Mouse (Mus musculus): ENCODE data around the gene Rere. TPM values are rescaled to one million over a fixed set of nuclear protein-coding genes. Genes with fewer than 3 reads are reported as not detected.

Rere gene
- polyA plus RNA-seq, 1 experiment from 2014 or later: 34.5 TPM

GRCm38 (mm10) chr4:150454571-150455306 is 173.3 kb downstream of the Rere start:
- Histone ChIP-seq H3K27ac (ENCODE audit: low read length) (no peak overlapping the region), H3K36me3 (ENCODE audit: control insufficient read depth, insufficient read depth) (no peaks in the 10 kb centered on the region), H3K4me1 (replicated peaks; ENCODE audit: control insufficient read depth, insufficient read depth, low read length) (peaks cover 34% of the 10 kb centered on the region), H3K9me3 (ENCODE audit: control insufficient read depth, low read length) (no peaks in the 10 kb centered on the region), H3K27me3 (replicated peaks; ENCODE audit: control insufficient read depth, insufficient read depth, low read length) (no peaks in the 10 kb centered on the region), H3K9ac (replicated peaks; ENCODE audit: low read depth, low read length) (no peak overlapping the region), H3K4me3 (replicated peaks; ENCODE audit: low read length) (no peak overlapping the region), H3K4me2 (ENCODE audit: low read length) (no peak overlapping the region)
- no peak for ATAC-seq
- 72% methylated on average over 12 of the region's 12 CpGs for WGBS

GRCm38 (mm10) chr4:150455750-150456149 is 174.3 kb downstream of the Rere start:
- Histone ChIP-seq H3K9me3 (ENCODE audit: control insufficient read depth, low read length) (no peaks in the 10 kb centered on the region), H3K27me3 (replicated peaks; ENCODE audit: control insufficient read depth, insufficient read depth, low read length) (no peaks in the 10 kb centered on the region), H3K27ac (ENCODE audit: low read length) (no peak overlapping the region), H3K4me3 (replicated peaks; ENCODE audit: low read length) (no peak overlapping the region), H3K9ac (replicated peaks; ENCODE audit: low read depth, low read length) (no peak overlapping the region), H3K4me2 (ENCODE audit: low read length) (no peak overlapping the region), H3K4me1 (replicated peaks; ENCODE audit: control insufficient read depth, insufficient read depth, low read length) (peaks cover 25% of the 10 kb centered on the region), H3K36me3 (ENCODE audit: control insufficient read depth, insufficient read depth) (no peaks in the 10 kb centered on the region)
- ATAC-seq: no peak
- 36% methylated on average over 1 of the region's 1 CpGs for WGBS

- H3K9ac ChIP-seq (replicated peaks; ENCODE audit: low read depth, low read length): no peak overlapping the region; the same call in 1 of the 2 replicates
- H3K27me3 ChIP-seq (replicated peaks; ENCODE audit: control insufficient read depth, insufficient read depth, low read length): no peaks in the 10 kb centered on the region
- no peak overlapping the region for H3K27ac ChIP-seq (ENCODE audit: low read length)
- no peaks in the 10 kb centered on the region for H3K36me3 ChIP-seq (ENCODE audit: control insufficient read depth, insufficient read depth)
- 32% methylated on average over 7 of the region's 7 CpGs for WGBS
- peaks cover 30% of the 10 kb centered on the region for H3K4me1 ChIP-seq (replicated peaks; ENCODE audit: control insufficient read depth, insufficient read depth, low read length)
- no peak for ATAC-seq
- no peak overlapping the region for H3K4me3 ChIP-seq (replicated peaks; ENCODE audit: low read length)
- H3K9me3 ChIP-seq (ENCODE audit: control insufficient read depth, low read length): no peaks in the 10 kb centered on the region
- H3K4me2 ChIP-seq (ENCODE audit: low read length): no peak overlapping the region
Observed at GRCm38 (mm10) chr4:150456452-150456851, 175.0 kb downstream of the Rere start.

- no peaks in the 10 kb centered on the region for H3K36me3 ChIP-seq (ENCODE audit: control insufficient read depth, insufficient read depth)
- H3K4me3 ChIP-seq (replicated peaks; ENCODE audit: low read length): no peak overlapping the region
- H3K4me1 ChIP-seq (replicated peaks; ENCODE audit: control insufficient read depth, insufficient read depth, low read length): peaks cover 31% of the 10 kb centered on the region
- H3K9ac ChIP-seq (replicated peaks; ENCODE audit: low read depth, low read length): no peak overlapping the region
- 47% methylated on average over 2 of the region's 2 CpGs for WGBS
- H3K9me3 ChIP-seq (ENCODE audit: control insufficient read depth, low read length): no peaks in the 10 kb centered on the region
- H3K4me2 ChIP-seq (ENCODE audit: low read length): no peak overlapping the region
- no peak for ATAC-seq
- H3K27me3 ChIP-seq (replicated peaks; ENCODE audit: control insufficient read depth, insufficient read depth, low read length): no peaks in the 10 kb centered on the region
- no peak overlapping the region for H3K27ac ChIP-seq (ENCODE audit: low read length)
Observed at GRCm38 (mm10) chr4:150456886-150457285, 175.4 kb downstream of the Rere start.

GRCm38 (mm10) chr4:150457353-150457752 is 175.9 kb downstream of the Rere start:
- H3K27ac ChIP-seq (ENCODE audit: low read length): no peak overlapping the region
- peaks cover 34% of the 10 kb centered on the region for H3K4me1 ChIP-seq (replicated peaks; ENCODE audit: control insufficient read depth, insufficient read depth, low read length)
- no peak overlapping the region for H3K4me3 ChIP-seq (replicated peaks; ENCODE audit: low read length)

GRCm38 (mm10) chr4:150457771-150458170 is 176.3 kb downstream of the Rere start:
- H3K27ac ChIP-seq (ENCODE audit: low read length): no peak overlapping the region

More at GRCm38 (mm10) chr4:150457353-150457752, 175.9 kb downstream of the Rere start:
- H3K4me2 ChIP-seq (ENCODE audit: low read length): no peak overlapping the region
- 70% methylated on average over 4 of the region's 4 CpGs for WGBS
- no peak for ATAC-seq
- no peaks in the 10 kb centered on the region for H3K9me3 ChIP-seq (ENCODE audit: control insufficient read depth, low read length)
- H3K36me3 ChIP-seq (ENCODE audit: control insufficient read depth, insufficient read depth): no peaks in the 10 kb centered on the region
- no peaks in the 10 kb centered on the region for H3K27me3 ChIP-seq (replicated peaks; ENCODE audit: control insufficient read depth, insufficient read depth, low read length)
- no peak overlapping the region for H3K9ac ChIP-seq (replicated peaks; ENCODE audit: low read depth, low read length)

GRCm38 (mm10) chr4:150459022-150459794 is 177.8 kb downstream of the Rere start:
- no peaks in the 10 kb centered on the region for H3K27me3 ChIP-seq (replicated peaks; ENCODE audit: control insufficient read depth, insufficient read depth, low read length)
- H3K27ac ChIP-seq (ENCODE audit: low read length): no peak overlapping the region
- H3K36me3 ChIP-seq (ENCODE audit: control insufficient read depth, insufficient read depth): no peaks in the 10 kb centered on the region
- no peak overlapping the region for H3K4me3 ChIP-seq (replicated peaks; ENCODE audit: low read length)
- H3K9ac ChIP-seq (replicated peaks; ENCODE audit: low read depth, low read length): no peak overlapping the region
- WGBS: 34% methylated on average over 6 of the region's 6 CpGs
- no peak for ATAC-seq
- no peak overlapping the region for H3K4me2 ChIP-seq (ENCODE audit: low read length)
- H3K4me1 ChIP-seq (replicated peaks; ENCODE audit: control insufficient read depth, insufficient read depth, low read length): peaks cover 38% of the 10 kb centered on the region
- no peaks in the 10 kb centered on the region for H3K9me3 ChIP-seq (ENCODE audit: control insufficient read depth, low read length)

More at GRCm38 (mm10) chr4:150457771-150458170, 176.3 kb downstream of the Rere start:
- H3K4me3 ChIP-seq (replicated peaks; ENCODE audit: low read length): no peak overlapping the region
- ATAC-seq: no peak
- WGBS: 70% methylated on average over 7 of the region's 7 CpGs
- H3K4me1 ChIP-seq (replicated peaks; ENCODE audit: control insufficient read depth, insufficient read depth, low read length): peaks cover 38% of the 10 kb centered on the region
- H3K36me3 ChIP-seq (ENCODE audit: control insufficient read depth, insufficient read depth): no peaks in the 10 kb centered on the region
- H3K4me2 ChIP-seq (ENCODE audit: low read length): no peak overlapping the region
- H3K9me3 ChIP-seq (ENCODE audit: control insufficient read depth, low read length): no peaks in the 10 kb centered on the region
- H3K27me3 ChIP-seq (replicated peaks; ENCODE audit: control insufficient read depth, insufficient read depth, low read length): no peaks in the 10 kb centered on the region
- H3K9ac ChIP-seq (replicated peaks; ENCODE audit: low read depth, low read length): no peak overlapping the region

GRCm38 (mm10) chr4:150460451-150460850 is 179.0 kb downstream of the Rere start:
- no peak overlapping the region for H3K4me2 ChIP-seq (ENCODE audit: low read length)
- H3K4me3 ChIP-seq (replicated peaks; ENCODE audit: low read length): no peak overlapping the region
- H3K9ac ChIP-seq (replicated peaks; ENCODE audit: low read depth, low read length): no peak overlapping the region
- no peak overlapping the region for H3K27ac ChIP-seq (ENCODE audit: low read length)
- no peak for ATAC-seq
- no peaks in the 10 kb centered on the region for H3K9me3 ChIP-seq (ENCODE audit: control insufficient read depth, low read length)
- H3K27me3 ChIP-seq (replicated peaks; ENCODE audit: control insufficient read depth, insufficient read depth, low read length): no peaks in the 10 kb centered on the region
- H3K36me3 ChIP-seq (ENCODE audit: control insufficient read depth, insufficient read depth): no peaks in the 10 kb centered on the region
- 60% methylated on average over 5 of the region's 5 CpGs for WGBS
- peaks cover 40% of the 10 kb centered on the region for H3K4me1 ChIP-seq (replicated peaks; ENCODE audit: control insufficient read depth, insufficient read depth, low read length)

- Histone ChIP-seq H3K27me3 (replicated peaks; ENCODE audit: control insufficient read depth, insufficient read depth, low read length) (no peaks in the 10 kb centered on the region), H3K27ac (ENCODE audit: low read length) (no peak overlapping the region), H3K4me2 (ENCODE audit: low read length) (no peak overlapping the region), H3K4me1 (replicated peaks; ENCODE audit: control insufficient read depth, insufficient read depth, low read length) (peaks cover 42% of the 10 kb centered on the region), H3K9ac (replicated peaks; ENCODE audit: low read depth, low read length) (no peak overlapping the region), H3K36me3 (ENCODE audit: control insufficient read depth, insufficient read depth) (no peaks in the 10 kb centered on the region), H3K4me3 (replicated peaks; ENCODE audit: low read length) (no peak overlapping the region), H3K9me3 (ENCODE audit: control insufficient read depth, low read length) (no peaks in the 10 kb centered on the region)
- WGBS: 27% methylated on average over 5 of the region's 5 CpGs
- ATAC-seq: no peak
Observed at GRCm38 (mm10) chr4:150461011-150461410, 179.6 kb downstream of the Rere start.

Data from forebrain, embryonic 16.5 days (tissue).